Mouse (Mus musculus) liver, postnatal 0 days (tissue): ENCODE measurements around the gene Zfand6. TPM values are rescaled to one million over a fixed set of nuclear protein-coding genes. Genes with fewer than 3 reads are reported as not detected.

ENCODE experiments used
- ATAC-seq: fragments of 200-750 bp; cut with Nextera tagmentation; 2 replicates; pipeline ENCODE4 v1.8.0; 2017; ENCODE audit warnings: mild to moderate bottlenecking, moderate library complexity
- DNase-seq: peaks from one replicate; pipeline ENCODE4 v3.0.0-alpha.2; 2016
- H3K27ac ChIP-seq: fragments of 300-500 bp; sonication (generic); 2 replicates; pipeline ENCODE4 v1.5.1; 2014; ENCODE audit warnings: antibody characterized with exemption, moderate library complexity, mild to moderate bottlenecking, low read depth
- H3K27me3 ChIP-seq: fragments of 300-500 bp; sonication (generic); 2 replicates; pipeline ENCODE4 v1.6.1; 2014; ENCODE audit warnings: low read length, control low read depth, mixed read lengths; ENCODE audit not compliant: insufficient read depth
- H3K36me3 ChIP-seq: fragments of 300-500 bp; sonication (generic); replicated peaks from 2 replicates; pipeline ENCODE4 v1.6.1; 2014; ENCODE audit warnings: mild to moderate bottlenecking, control low read depth, low read length, moderate library complexity, mixed read lengths; ENCODE audit not compliant: insufficient read depth
- H3K4me1 ChIP-seq: fragments of 300-500 bp; sonication (generic); 2 replicates; pipeline ENCODE4 v1.6.1; 2014; ENCODE audit warnings: antibody characterized with exemption, mild to moderate bottlenecking, control low read depth; ENCODE audit not compliant: insufficient read depth
- H3K4me2 ChIP-seq: fragments of 300-500 bp; sonication (generic); 2 replicates; pipeline ENCODE4 v1.6.1; 2014; ENCODE audit warnings: low read depth, mild to moderate bottlenecking, low read length, moderate library complexity, mixed read lengths
- H3K4me3 ChIP-seq: fragments of 300-500 bp; sonication (generic); 2 replicates; pipeline ENCODE4 v1.5.1; 2014; ENCODE audit warnings: low read depth, low read length
- H3K9ac ChIP-seq: fragments of 300-500 bp; sonication (generic); replicated peaks from 2 replicates; pipeline ENCODE4 v1.6.1; 2014; ENCODE audit warnings: mild to moderate bottlenecking, moderate library complexity
- H3K9me3 ChIP-seq: fragments of 300-500 bp; sonication (generic); 2 replicates; pipeline ENCODE4 v1.6.1; 2016; ENCODE audit warnings: mild to moderate bottlenecking, control low read depth, low read length, mixed read lengths
- CTCF ChIP-seq: sonication (generic); IDR thresholded peaks from 2 replicates; pipeline ENCODE4 v1.5.1; 2016; ENCODE audit warnings: antibody characterized with exemption, low read depth
- EP300 ChIP-seq: IDR thresholded peaks from 2 replicates; pipeline ENCODE4 v1.6.1; 2016; ENCODE audit warnings: antibody characterized with exemption, low read depth, mild to moderate bottlenecking
- WGBS: fragments of 180-500 bp; shearing (Covaris S2); extraction: QIAGEN DNeasy Blood & Tissue Kit; methylation state at CpG from one replicate; pipeline ENCODE4 v1.1.7; 2014; ENCODE audit not compliant: insufficient replicate concordance; 5-methylcytosine and 5-hydroxymethylcytosine counted together
- polyA plus RNA-seq: library from polyadenylated mRNA; unstranded; fragments of >200 nt; fragmentation: Nextera tagmentation; extraction: Ambion mirVana; gene quantifications from 2 replicates; pipeline ENCODE4 v1.2.1, GENCODE M21; 2015

Zfand6 gene
- polyA plus RNA-seq, 1 experiment from 2014 or later, result 160 TPM

GRCm38 (mm10) chr7:84618951-84619350 is 70.8 kb downstream of the Zfand6 start:
- no peak for ATAC-seq
- no peak overlapping the region for H3K9ac ChIP-seq
- 89% methylated on average over 2 of the region's 2 CpGs for WGBS
- H3K9me3 ChIP-seq, result no peaks in the 10 kb centered on the region
- H3K36me3 ChIP-seq, result peaks cover 56% of the 10 kb centered on the region
- no peak overlapping the region for H3K4me2 ChIP-seq
- H3K4me3 ChIP-seq, result no peak overlapping the region
- TF ChIP-seq CTCF (no peak), EP300 (no peak)
- H3K4me1 ChIP-seq, result no peaks in the 10 kb centered on the region
- no peaks in the 10 kb centered on the region for H3K27me3 ChIP-seq
- H3K27ac ChIP-seq, result no peak overlapping the region
- no peak for DNase-seq

GRCm38 (mm10) chr7:84612445-84612844 is 77.3 kb downstream of the Zfand6 start:
- Histone ChIP-seq H3K9me3 (no peaks in the 10 kb centered on the region), H3K4me3 (no peak overlapping the region), H3K9ac (no peak overlapping the region), H3K27me3 (no peaks in the 10 kb centered on the region), H3K4me2 (no peak overlapping the region), H3K4me1 (no peaks in the 10 kb centered on the region), H3K27ac (no peak overlapping the region), H3K36me3 (peaks cover 20% of the 10 kb centered on the region)
- no peak for DNase-seq
- WGBS, result 50% methylated on average over 4 of the region's 4 CpGs
- ATAC-seq, result no peak
- TF ChIP-seq CTCF (no peak), EP300 (no peak)

- Histone ChIP-seq H3K9ac (no peak overlapping the region), H3K36me3 (peaks cover 13% of the 10 kb centered on the region), H3K4me3 (no peak overlapping the region), H3K4me2 (no peak overlapping the region), H3K9me3 (no peaks in the 10 kb centered on the region), H3K27me3 (no peaks in the 10 kb centered on the region), H3K4me1 (peaks cover 6% of the 10 kb centered on the region; the same call in 1 of the 2 replicates), H3K27ac (no peak overlapping the region)
- TF ChIP-seq CTCF (no peak), EP300 (no peak)
- DNase-seq (no peak), ATAC-seq (no peak)
- WGBS, result 34% methylated on average over 1 of the region's 1 CpGs
These were observed 78.2 kb downstream of the Zfand6 start for GRCm38 (mm10) chr7:84611609-84612008.

- H3K27ac ChIP-seq, result peak within 1 kb of the TSS; percentile 97
- H3K27me3 ChIP-seq, result no peaks in the 10 kb centered on the region
- peaks cover 25% of the 10 kb centered on the region for H3K4me1 ChIP-seq
- TF ChIP-seq CTCF (no peak), EP300 (peak; percentile 64; the same call in 1 of the 2 replicates)
- H3K4me2 ChIP-seq, result peak within 1 kb of the TSS; percentile 95
- peak within 1 kb of the TSS; percentile 65 for H3K4me3 ChIP-seq
- peak; percentile 81 for DNase-seq
- H3K36me3 ChIP-seq, result 0 out of 2 replicates have a peak, but pooled peaks cover 5% of the 10 kb centered on the region
- no peaks in the 10 kb centered on the region for H3K9me3 ChIP-seq
- peak; percentile 73 for ATAC-seq
- H3K9ac ChIP-seq, result peak within 1 kb of the TSS; percentile 79
- WGBS, result 6% methylated on average over 10 of the region's 10 CpGs
These were observed 83.4 kb downstream of the Zfand6 start, which contains the start of gene Fah for GRCm38 (mm10) chr7:84606293-84606749. Gene Fah, minus strand, starts transcription at chr7:84606722.

GRCm38 (mm10) chr7:84605704-84606292 is 84.0 kb downstream of the Zfand6 start:
- peak overlapping the region; percentile 97 for H3K27ac ChIP-seq
- under 1% methylated on average over 32 of the region's 36 CpGs for WGBS
- DNase-seq (peak; percentile 90), ATAC-seq (peak; percentile 87)
- H3K4me3 ChIP-seq, result peak overlapping the region; percentile 65
- peaks cover 25% of the 10 kb centered on the region for H3K4me1 ChIP-seq
- H3K4me2 ChIP-seq, result peak overlapping the region; percentile 95
- H3K27me3 ChIP-seq, result no peaks in the 10 kb centered on the region
- no peaks in the 10 kb centered on the region for H3K9me3 ChIP-seq
- TF ChIP-seq EP300 (peak; percentile 61; the same call in 1 of the 2 replicates), CTCF (no peak)
- H3K9ac ChIP-seq, result peak overlapping the region; percentile 79
- H3K36me3 ChIP-seq, result 0 out of 2 replicates have a peak, but pooled peaks cover 5% of the 10 kb centered on the region

- Histone ChIP-seq H3K4me3 (peak overlapping the region; percentile 65), H3K9ac (peak overlapping the region; percentile 79), H3K4me2 (peak overlapping the region; percentile 95), H3K27ac (peak overlapping the region; percentile 97), H3K4me1 (peaks cover 25% of the 10 kb centered on the region), H3K36me3 (0 out of 2 replicates have a peak, but pooled peaks cover 5% of the 10 kb centered on the region), H3K9me3 (no peaks in the 10 kb centered on the region), H3K27me3 (no peaks in the 10 kb centered on the region)
- TF ChIP-seq CTCF (no peak), EP300 (no peak)
- WGBS, result 10% methylated on average over 19 of the region's 19 CpGs
- ATAC-seq (no peak), DNase-seq (no peak)
These were observed 84.6 kb downstream of the Zfand6 start for GRCm38 (mm10) chr7:84605033-84605687.
